Mouse (Mus musculus) 416B (cell line): ENCODE measurements around the gene Morn3.

ENCODE experiments used
- DNase-seq: peaks from one replicate; pipeline ENCODE4 v3.0.0; 2011; ENCODE audit warnings: low read depth

Morn3 gene

DNA sequence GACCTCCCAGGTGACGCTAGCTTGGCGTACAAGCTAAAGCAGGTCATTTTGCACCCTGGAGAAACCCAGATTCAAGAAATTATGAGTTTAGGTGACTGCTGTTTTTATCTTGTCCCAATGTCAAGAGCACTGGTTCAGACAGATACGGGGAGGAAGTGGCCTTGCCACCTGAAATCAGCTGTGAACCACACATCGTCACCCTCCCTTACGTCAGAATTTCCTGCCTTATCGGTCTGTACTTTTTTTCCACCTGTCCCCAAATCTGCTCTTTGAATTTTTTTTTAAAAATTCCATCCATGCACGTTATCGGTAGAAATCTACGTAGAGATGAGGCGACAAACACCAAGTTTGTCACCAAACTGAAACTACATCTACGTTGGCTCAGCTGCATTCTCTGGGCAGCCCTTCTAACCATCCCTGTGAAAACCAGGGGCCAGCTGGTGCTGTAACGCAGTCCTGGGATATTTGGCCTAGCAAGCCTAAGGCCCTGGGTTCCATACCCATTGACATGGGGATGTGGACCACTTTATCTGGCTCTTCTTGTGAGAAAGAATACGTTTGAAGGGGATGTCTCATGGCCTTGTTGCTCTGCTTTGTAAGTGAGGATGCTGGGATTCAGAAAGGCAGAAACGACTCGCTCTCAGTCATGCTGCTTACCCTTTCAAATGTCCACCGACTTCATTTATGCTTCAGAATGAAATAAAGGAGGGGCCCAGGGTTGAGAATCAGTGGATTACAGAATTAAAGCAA, 56.2 kb downstream of the Morn3 start:
- DNase-seq, result peak; percentile 42

GRCm38 (mm10) chr5:122989551-122990330, 57.1 kb downstream of the Morn3 start, which contains the start of gene Kdm2b:
Gene Kdm2b (minus strand): TSS chr5:122989823.
- peak; percentile 60 for DNase-seq

DNA sequence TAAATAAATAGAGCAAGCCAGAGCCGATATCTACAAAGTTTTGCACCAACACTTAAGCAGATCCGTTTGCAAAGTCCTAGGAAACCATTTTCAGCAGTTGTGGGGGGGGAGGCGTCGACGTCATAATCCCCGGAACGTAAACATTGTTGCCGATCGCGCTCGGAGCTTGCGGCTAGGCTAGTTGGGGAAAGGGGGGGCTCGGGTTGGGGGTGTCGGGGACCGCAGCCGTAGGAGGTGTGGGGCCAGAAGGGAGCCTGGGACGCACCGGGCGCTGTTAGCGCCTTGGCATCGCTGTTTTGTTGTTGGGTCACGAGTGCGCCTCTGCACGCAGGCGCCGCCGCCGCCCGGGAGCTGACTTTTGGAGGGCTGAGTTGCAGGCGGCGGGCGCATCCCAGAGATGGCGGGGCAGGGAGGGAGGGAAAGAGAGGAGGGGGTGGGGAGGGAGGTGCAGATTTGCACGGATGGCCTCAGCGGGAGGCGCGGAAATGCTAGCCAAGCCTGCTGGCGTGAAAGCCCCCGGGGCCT, 57.8 kb downstream of the Morn3 start:
- peak; percentile 88 for DNase-seq

GRCm38 (mm10) chr5:122988021-122988751, 58.6 kb downstream of the Morn3 start:
- DNase-seq, result peak; percentile 69

DNA sequence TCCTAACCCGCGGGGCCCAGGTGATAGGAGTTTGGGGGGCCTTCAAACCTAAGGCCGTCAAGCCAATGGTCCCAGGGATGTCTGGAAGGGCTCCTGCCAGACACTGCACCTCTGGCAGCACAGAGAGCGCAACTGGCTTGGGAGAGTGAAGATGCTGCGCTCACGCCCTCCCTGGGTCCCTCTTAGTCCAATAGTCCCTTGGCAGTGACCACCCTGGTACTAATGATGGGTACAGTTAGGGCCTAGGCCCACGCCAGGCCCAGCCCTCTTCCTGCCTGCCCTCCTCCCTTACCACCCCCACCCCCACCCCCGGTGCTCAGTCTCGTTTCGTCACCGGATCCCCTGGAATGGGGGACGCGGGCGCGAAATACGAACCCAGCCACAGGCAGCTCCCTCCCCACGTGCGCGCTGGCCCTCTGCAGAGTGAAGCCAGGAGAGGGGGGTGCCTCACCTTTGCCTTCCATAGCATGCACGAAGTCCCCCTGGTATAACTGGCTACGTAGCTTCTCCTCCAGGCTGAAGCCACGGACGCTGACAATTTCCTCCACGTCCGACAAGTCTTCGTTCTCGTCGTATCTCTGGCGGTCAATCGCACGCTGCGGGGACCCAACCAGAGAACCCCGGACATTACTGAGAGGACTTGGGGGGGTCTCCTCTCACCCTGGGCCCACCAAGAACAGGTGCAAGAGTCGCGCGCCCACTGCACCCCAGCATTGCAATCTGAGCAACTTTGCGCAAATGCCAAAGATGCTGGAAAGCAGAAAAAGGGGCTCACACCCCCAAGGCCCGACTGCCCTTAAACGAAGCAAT, 59.4 kb downstream of the Morn3 start:
- DNase-seq, result peak; percentile 78

DNA sequence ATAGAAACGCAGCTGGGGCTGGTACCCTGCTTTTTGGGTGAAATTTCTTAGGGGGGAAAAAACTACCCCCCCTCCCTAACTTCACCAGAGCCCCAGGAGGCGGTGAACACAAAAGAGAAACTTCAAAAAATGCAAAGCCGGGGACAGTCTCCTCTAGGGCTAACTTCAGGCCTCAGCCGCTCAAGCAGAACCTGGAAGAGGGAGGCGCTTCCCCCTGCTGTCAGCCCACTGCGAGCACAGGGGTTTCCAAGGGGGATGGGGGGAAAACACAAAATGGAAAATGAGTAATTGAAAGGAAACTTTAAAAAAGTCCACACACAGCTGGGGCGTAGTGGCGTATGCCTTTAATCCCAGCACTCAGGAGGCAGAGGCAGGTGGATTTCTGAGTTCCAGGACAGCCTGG, 60.7 kb downstream of the Morn3 start:
- peak; percentile 30 for DNase-seq
